Mouse (Mus musculus): ENCODE measurements around the gene Gm7073.

DNA sequence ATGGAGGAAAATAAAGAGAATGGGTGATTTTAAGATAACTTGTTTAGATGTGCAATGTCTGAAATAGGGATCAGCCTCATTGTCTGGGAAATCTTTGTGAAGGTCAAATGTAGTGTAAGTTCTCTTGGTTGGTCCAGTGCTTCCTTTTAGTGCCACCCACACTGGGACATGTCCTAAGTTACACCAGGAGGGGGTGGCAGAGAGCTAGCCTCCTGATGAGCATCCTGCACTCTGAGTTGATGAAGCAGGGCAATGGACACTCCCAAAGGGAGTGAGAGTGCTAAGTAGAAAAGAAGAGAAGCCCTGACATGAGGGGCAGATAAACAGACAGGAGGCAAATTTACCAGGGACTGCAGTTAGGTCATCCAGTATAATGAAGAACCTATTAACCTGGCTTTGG is 35.1 kb downstream of the Gm7073 start:
- TF ChIP-seq GATA1 (IDR thresholded peaks at IDR 0.05; ENCODE audit: borderline replicate concordance, low read length) (no peak), FLI1 (IDR thresholded peaks at IDR 0.05; ENCODE audit: low read length) (no peak)
